Mouse (Mus musculus) thymus, adult 2 months (tissue): ENCODE data around the gene Cdh18.

Experiments used
- CTCF ChIP-seq: fragments of 200-500 bp; IDR thresholded peaks from 2 replicates; pipeline ENCODE4 v1.5.1; 2012; ENCODE audit warnings: mild to moderate bottlenecking, control low read depth, low read length, moderate library complexity, borderline replicate concordance; ENCODE audit not compliant: control insufficient read depth, poor library complexity, insufficient read depth; ENCODE audit errors: extremely low read depth
- POLR2A ChIP-seq: fragments of 200-500 bp; IDR thresholded peaks from 2 replicates; pipeline ENCODE4 v1.6.1; 2012; ENCODE audit warnings: mild to moderate bottlenecking, low read length, control low read depth, moderate library complexity; ENCODE audit not compliant: control insufficient read depth, poor library complexity, insufficient read depth; ENCODE audit errors: extremely low read depth

GRCm38 (mm10) chr15:23278421-23278820 lies 729.6 kb downstream of the Cdh18 start:
- TF ChIP-seq CTCF (no peak), POLR2A (no peak)
